Mouse (Mus musculus) thymus, postnatal 25 days (tissue): ENCODE results near the gene Skiv2l.

Experiments
- DNase-seq: peaks from one replicate; pipeline ENCODE4 v3.0.0; 2022

Skiv2l gene

DNA sequence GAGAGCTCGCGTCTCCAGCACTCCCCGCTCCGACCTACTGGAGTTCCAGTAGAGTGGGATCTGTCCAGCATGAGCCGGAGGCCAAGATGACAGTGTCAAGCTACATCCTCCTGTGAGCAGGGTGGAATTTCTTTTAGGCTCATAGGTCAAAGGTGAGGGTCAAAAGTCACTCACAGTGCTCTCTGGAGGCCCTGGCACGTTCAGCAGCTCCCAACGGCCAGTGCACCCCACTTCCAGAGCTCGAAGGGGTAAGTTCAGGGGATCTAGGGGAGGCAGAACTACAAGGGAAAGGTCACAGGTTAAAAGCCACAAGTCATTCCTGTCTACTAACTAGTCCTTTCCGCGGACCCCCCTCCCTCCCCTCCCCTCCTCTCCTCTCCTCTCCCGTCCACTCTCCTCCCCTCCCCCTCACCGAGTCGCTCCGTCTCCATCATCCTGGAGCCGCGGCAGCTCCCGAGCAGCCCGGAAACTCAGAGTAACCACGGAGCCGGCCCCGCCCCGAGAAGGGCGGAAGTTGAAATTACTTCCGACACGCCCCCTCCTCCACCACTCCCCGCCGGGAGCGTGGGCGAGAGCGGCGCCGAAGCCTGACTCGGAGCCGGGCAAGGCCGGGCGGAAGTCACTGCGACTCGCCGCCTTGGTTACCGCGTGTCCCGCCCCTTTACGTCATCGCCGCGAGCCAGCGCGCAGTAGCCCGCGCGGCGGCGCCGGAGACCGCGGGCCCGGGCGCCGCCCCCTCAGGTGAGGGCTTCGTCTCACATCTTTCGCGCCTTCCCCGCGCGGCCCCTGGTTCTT, at the start of gene Skiv2l, which contains the start of gene Nelfe:
Gene Skiv2l, minus strand, starts transcription at position 489 of the 795 bp plus-strand sequence.
Gene Nelfe, plus strand, starts transcription at position 670 of the 795 bp plus-strand sequence.
- DNase-seq = peak; percentile 99

GRCm38 (mm10) chr17:34899053-34899889, 49.3 kb upstream of the Skiv2l start:
- peak; percentile 62 for DNase-seq

GRCm38 (mm10) chr17:34898706-34899052, 48.7 kb upstream of the Skiv2l start:
- no peak for DNase-seq

GRCm38 (mm10) chr17:34898160-34898586, 48.2 kb upstream of the Skiv2l start, which contains the start of the genes C2 and Ehmt2:
Gene C2 (minus strand): TSS chr17:34898265.
Gene Ehmt2 (plus strand): TSS chr17:34898469.
- DNase-seq = peak; percentile 85

- no peak for DNase-seq
Observed at GRCm38 (mm10) chr17:34897373-34898159, 47.6 kb upstream of the Skiv2l start.

DNA sequence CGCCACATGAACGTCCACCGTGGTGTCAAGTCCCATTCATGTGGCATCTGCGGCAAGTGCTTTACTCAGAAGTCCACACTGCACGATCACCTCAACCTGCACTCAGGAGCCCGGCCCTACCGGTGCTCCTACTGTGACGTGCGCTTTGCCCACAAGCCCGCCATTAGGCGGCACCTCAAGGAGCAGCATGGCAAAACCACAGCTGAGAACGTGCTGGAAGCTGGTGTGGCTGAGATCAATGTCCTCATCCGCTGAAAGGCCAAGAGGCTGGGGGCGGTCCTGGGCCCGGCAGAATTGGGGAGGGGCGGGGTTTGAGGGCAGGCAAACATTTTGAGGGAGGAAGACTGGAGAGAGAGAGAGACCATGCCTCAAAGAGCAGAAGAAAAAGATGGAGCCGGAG, 46.4 kb upstream of the Skiv2l start:
- peak; percentile 36 for DNase-seq

DNA sequence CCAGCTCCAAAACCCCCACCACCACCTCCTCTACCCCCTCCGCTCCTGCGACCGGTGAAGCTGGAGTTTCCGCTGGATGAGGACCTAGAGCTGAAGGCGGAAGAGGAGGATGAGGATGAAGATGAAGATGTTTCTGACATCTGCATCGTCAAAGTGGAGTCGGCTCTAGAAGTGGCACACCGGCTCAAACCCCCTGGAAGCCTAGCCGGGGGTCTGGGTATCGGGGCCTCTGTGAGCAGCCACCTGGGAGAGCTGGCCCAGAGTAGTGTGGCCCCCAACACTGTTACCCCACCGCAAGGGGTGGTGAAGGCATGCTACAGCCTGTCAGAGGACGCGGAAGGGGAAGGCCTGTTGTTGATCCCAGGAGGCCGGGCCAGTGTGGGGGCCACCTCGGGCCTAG, 45.7 kb upstream of the Skiv2l start:
- no peak for DNase-seq

- peak; percentile 44 for DNase-seq
Observed at GRCm38 (mm10) chr17:34894801-34895530, 45.0 kb upstream of the Skiv2l start.

DNA sequence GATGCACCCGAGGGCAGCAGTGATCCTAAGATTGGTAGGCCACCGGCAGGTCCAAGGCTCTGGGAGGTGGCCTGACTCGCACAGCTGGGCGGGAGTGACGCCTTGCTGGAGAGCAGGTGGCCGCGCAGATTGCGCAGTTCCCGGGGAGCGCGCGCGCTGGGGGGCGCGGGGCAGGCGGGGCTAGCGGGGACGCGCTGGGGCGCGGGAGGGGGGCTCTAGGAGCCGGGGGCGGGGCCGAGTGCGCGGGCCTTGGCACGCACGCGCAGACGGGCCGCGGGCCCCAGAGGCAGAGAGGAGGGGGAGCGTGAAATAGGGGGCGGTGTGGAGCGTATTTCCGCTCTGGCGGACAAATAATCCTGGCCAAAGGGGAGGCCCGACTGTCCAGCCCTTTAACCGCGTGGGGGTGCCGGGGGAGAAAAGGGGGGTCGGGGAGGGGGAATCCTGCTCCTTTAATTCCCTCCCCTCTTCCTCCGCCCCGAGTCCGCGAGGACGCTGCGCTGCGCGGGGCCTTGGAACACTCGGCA, 44.1 kb upstream of the Skiv2l start:
- DNase-seq = peak; percentile 94

DNA sequence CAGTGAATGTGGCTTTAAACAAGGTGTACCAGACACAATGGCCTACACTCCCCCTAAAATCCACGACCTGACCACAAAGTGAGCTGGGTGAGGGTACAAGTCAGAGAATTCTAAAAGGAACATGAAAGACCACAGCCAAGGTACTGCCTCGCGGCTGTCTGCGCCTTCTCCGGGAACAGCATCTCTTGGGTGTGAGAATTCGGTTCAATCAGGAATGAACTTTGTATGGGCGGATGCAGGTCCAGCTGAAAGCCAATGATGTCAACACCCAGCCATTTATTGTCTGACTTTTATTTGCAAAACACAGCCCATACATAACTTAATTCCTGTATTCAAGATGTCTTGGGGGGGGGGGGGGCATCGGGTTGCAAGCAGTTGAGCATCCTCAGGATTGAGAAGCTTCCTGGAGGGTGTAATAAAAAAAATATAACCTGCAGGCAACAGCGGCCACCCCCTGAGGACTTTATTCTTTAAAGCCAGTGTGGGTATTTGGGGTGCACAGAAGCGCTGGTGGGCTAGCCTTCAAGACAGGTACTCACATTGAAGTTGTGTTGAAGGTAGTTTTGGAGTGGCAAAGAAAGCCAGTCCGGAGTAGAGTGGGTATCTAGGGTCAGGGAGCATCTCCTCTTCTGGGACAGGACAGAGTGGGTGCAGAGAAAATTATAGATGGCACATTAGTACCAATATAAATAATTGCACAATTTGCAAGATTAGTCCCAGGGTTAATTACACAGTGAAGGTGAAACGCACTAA, 43.2 kb upstream of the Skiv2l start:
- DNase-seq = no peak

- no peak for DNase-seq
Observed at GRCm38 (mm10) chr17:34891377-34891776, 41.4 kb upstream of the Skiv2l start.

- no peak for DNase-seq
Observed at GRCm38 (mm10) chr17:34890074-34890743, 40.2 kb upstream of the Skiv2l start.

- DNase-seq = no peak
Observed at GRCm38 (mm10) chr17:34887942-34888341, 37.9 kb upstream of the Skiv2l start.

DNA sequence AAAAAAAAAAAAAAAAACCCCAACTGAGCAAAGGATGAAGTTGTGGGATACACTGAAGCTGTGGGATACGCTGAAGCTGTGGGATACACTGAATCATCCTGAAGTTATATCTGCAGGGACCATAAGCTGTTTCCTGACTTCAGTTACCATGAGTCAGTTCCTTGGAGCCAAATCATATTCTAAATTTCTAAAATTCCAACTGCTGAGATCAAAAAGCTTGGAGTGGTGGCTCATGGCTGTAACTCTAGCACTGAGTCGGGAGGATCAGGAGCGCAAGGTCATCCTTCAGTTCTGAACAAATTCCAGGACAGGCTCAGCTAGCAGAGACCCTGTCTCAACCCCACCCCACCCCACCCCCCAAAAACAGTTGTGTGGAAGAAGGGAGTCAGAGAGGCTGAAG, 35.6 kb upstream of the Skiv2l start:
- DNase-seq = no peak

GRCm38 (mm10) chr17:34884704-34885103, 34.7 kb upstream of the Skiv2l start:
- no peak for DNase-seq

DNA sequence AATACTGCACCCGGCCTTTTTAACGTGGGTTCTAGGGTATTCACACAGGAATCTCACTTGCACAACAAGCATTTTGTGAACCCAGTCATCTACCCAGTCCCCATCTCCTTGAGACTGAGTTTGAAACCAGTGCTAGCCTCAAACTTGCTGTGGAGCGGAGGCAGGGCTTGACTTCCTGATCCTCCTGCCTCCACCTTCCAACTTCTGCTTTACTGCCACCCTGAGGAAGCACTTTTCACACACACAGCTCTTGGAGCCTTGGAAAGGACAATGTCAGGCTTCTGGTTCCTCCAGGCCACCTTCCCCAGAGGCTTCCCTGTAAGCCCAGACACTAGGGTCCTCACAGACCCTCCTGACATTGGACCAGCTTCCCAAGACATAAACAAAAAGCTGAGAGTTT, 33.3 kb upstream of the Skiv2l start:
- DNase-seq = no peak

DNA sequence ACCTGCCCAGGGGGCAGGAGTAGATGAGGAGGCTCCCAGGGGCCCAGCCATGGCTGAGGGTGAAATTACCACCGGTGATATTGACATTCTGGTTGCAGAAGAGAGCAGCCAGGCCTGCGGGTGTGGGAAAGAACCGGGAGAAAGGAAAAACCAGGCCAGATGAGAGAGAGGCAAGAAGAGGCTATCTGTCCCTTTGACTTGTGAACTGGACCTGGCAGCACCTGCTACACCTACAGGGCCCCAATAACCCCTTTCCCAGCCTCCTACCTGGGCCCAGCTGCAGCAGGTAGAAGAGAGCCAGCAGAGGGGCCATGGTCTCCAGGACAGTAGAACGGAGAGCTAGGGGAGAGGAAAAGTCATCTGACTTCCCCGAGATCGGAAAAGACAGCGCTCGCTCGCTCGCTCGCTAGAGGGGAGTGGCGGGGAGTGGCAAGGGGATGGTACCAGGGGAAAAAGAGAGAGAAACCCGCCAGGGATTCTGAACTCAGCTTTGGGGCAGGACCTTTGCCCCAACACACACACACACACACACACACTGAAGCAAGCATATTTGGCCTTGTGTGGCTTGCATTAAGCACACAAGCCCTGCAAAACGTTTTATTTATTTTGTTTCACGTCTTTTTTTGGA, 31.8 kb upstream of the Skiv2l start, which contains the start of gene Gm20547:
Gene Gm20547, minus strand, starts transcription at position 360 of the 628 bp plus-strand sequence.
- DNase-seq = no peak

DNA sequence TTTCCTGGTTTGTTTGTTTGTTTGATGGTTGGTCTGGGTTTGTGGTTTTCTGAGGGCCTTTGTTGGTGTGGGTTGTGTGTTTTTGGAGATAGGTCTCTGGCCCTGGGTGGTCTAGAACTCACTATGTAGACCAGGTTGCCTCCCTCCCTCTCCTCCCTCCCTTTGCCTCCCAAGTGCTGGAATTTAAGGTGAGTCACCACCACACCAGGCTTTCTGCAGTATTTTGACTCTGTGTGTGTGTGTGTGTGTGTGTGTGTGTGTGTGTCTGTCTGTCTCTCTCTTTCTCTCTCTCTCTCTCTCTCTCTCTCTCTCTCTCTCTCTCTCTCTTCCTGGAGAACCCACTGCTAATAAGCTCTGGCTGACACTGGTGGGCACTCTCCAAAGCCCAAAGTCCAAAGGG, 31.2 kb upstream of the Skiv2l start:
- DNase-seq = no peak

GRCm38 (mm10) chr17:34879336-34879879, 29.4 kb upstream of the Skiv2l start, which contains the start of gene Zbtb12:
Gene Zbtb12 (plus strand): TSS chr17:34879483.
- no peak for DNase-seq

GRCm38 (mm10) chr17:34874321-34874720, 24.3 kb upstream of the Skiv2l start:
- DNase-seq = no peak
